Mouse (Mus musculus) myocyte (in vitro differentiated cells): ENCODE data around the gene Mboat2. TPM values are rescaled to one million over a fixed set of nuclear protein-coding genes. Genes with fewer than 3 reads are reported as not detected.

Experiments
- H3K27me3 ChIP-seq: one replicate; pipeline ENCODE4 v1.6.1; 2011; ENCODE audit not compliant: control insufficient read depth, insufficient read depth, insufficient read length
- H3K36me3 ChIP-seq: one replicate; pipeline ENCODE4 v1.6.1; 2011; ENCODE audit not compliant: control insufficient read depth, insufficient read depth
- H3K4me2 ChIP-seq: one replicate; pipeline ENCODE4 v1.6.1; 2011; ENCODE audit warnings: low read depth, control low read depth
- H3K4me3 ChIP-seq: one replicate; pipeline ENCODE4 v1.5.1; 2011; ENCODE audit warnings: mild to moderate bottlenecking, control low read depth, moderate library complexity
- H3K79me2 ChIP-seq: one replicate; pipeline ENCODE4 v1.6.1; 2011; ENCODE audit not compliant: control insufficient read depth, insufficient read depth
- H3ac ChIP-seq: one replicate; pipeline ENCODE4 v1.6.1; 2011; ENCODE audit not compliant: control insufficient read depth, insufficient read length
- POLR2A ChIP-seq: IDR thresholded peaks from one replicate; pipeline ENCODE4 v1.6.1; 2011; ENCODE audit warnings: low read depth, mild to moderate bottlenecking, control low read depth, moderate library complexity; ENCODE audit not compliant: insufficient read length
- SRF ChIP-seq: IDR thresholded peaks from one replicate; pipeline ENCODE4 v1.6.1; 2011; ENCODE audit warnings: low read depth; ENCODE audit not compliant: control insufficient read depth, insufficient read length
- polyA plus RNA-seq: library from polyadenylated mRNA; unstranded; fragments of >200 nt; fragmentation: generic; extraction: Trizol; gene quantifications from one replicate; pipeline ENCODE4 v1.2.1, GENCODE M21; 2012; ENCODE audit warnings: missing spikeins

Mboat2 gene
- polyA plus RNA-seq, 1 experiment, result 16.9 TPM

GRCm38 (mm10) chr12:25011733-25012367 lies 181.2 kb downstream of the Mboat2 start:
- H3K4me3 ChIP-seq, result no peak overlapping the region
- no peak for TF ChIP-seq POLR2A
- no peaks in the 10 kb centered on the region for H3K79me2 ChIP-seq

DNA sequence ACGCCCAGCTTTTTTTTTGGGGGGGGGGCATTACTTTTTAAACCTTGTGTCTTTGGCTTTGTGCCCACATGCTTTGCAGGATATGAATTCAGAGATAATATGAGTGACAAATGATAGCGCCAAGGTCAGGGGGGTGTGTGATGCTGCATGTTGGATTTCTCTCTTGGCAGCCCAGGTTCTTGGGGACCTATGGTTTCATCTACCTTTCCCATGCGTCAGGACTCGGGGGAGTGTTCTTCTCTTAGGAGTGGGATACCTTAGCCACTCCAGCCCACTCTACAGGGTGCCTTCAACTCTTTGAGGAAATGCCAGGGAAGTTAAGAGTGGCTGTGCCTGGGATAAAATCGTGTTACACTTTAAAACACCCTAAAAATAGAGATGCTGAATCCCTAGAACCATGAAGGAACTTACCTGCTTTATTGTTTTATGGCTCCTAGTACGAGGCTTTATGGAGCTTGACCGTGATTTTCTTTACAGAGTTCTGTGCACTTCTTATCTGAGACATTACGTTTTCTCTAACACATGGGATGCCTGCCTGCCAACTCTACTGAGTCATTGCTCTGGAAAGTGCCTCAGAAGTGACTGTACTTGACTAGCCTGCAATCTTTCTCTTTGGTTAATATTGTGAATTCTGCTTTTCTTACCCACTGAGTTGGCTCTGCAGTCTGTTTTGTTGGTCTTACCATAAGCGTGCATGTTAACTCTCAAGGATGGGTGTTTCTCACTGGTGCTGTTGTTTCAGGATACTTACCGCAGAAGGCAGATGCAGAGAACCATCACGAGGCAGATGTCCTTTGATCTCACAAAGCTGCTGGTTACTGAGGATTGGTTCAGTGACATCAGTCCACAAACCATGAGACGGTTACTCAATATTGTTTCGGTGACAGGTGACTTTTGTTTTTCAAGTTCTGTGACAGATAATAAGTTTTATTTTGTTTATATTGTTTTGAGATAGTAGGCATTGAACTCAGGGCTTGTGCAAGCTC lies 182.2 kb downstream of the Mboat2 start:
- H3K4me3 ChIP-seq, result no peak overlapping the region
- H3K4me2 ChIP-seq, result no peak overlapping the region
- TF ChIP-seq SRF, result no peak
- no peaks in the 10 kb centered on the region for H3K79me2 ChIP-seq
- H3K36me3 ChIP-seq, result peaks cover 30% of the 10 kb centered on the region
- no peaks in the 10 kb centered on the region for H3K27me3 ChIP-seq
- no peak overlapping the region for H3ac ChIP-seq

More at GRCm38 (mm10) chr12:25011733-25012367, 181.2 kb downstream of the Mboat2 start:
- Histone ChIP-seq H3K36me3 (peaks cover 30% of the 10 kb centered on the region), H3K27me3 (no peaks in the 10 kb centered on the region), H3ac (no peak overlapping the region), H3K4me2 (no peak overlapping the region)

Other genes with a start within 250 kb of the Mboat2 start
- 4.1 TPM for gene Klf11, start 179.6 kb upstream of the Mboat2 start, polyA plus RNA-seq
- gene Cys1, start 149.1 kb upstream of the Mboat2 start, polyA plus RNA-seq, result 0.26 TPM
- 73.0 TPM for gene Rrm2, start 122.6 kb upstream of the Mboat2 start, polyA plus RNA-seq
- gene Kidins220, start 144.0 kb downstream of the Mboat2 start, polyA plus RNA-seq, result 33.3 TPM